Mouse (Mus musculus) stomach, postnatal 0 days (tissue): ENCODE data around the gene Tdo2. TPM values are rescaled to one million over a fixed set of nuclear protein-coding genes. Genes with fewer than 3 reads are reported as not detected.
A peak's percentile ranks its signal among the peaks of the same experiment; 100 is the strongest.

Source experiments
- ATAC-seq: fragments of 200-750 bp; cut with Nextera tagmentation; 2 replicates; pipeline ENCODE4 v1.8.0; 2017; ENCODE audit not compliant: low FRiP score, low TSS enrichment
- DNase-seq: peaks from one replicate; pipeline ENCODE4 v3.0.0-alpha.2; 2016; ENCODE audit warnings: low spot score
- H3K27ac ChIP-seq: fragments of 300-500 bp; sonication (generic); replicated peaks from 2 replicates; pipeline ENCODE4 v1.5.1; 2014; ENCODE audit warnings: mild to moderate bottlenecking, control low read depth
- H3K27me3 ChIP-seq: fragments of 300-500 bp; sonication (generic); 2 replicates; pipeline ENCODE4 v1.6.1; 2014; ENCODE audit warnings: low read length; ENCODE audit not compliant: control insufficient read depth, insufficient read depth
- H3K36me3 ChIP-seq: fragments of 300-500 bp; sonication (generic); 2 replicates; pipeline ENCODE4 v1.6.1; 2014; ENCODE audit warnings: low read length, mixed read lengths; ENCODE audit not compliant: control insufficient read depth, insufficient read depth
- H3K4me1 ChIP-seq: fragments of 300-500 bp; sonication (generic); replicated peaks from 2 replicates; pipeline ENCODE4 v1.6.1; 2014; ENCODE audit warnings: antibody characterized with exemption; ENCODE audit not compliant: control insufficient read depth, insufficient read depth
- H3K4me2 ChIP-seq: fragments of 300-500 bp; sonication (generic); replicated peaks from 2 replicates; pipeline ENCODE4 v1.6.1; 2014; ENCODE audit warnings: low read depth, mild to moderate bottlenecking, control low read depth, moderate library complexity
- H3K4me3 ChIP-seq: fragments of 300-500 bp; sonication (generic); 2 replicates; pipeline ENCODE4 v1.5.1; 2014; ENCODE audit warnings: low read depth, low read length, control low read depth
- H3K9ac ChIP-seq: fragments of 300-500 bp; sonication (generic); 2 replicates; pipeline ENCODE4 v1.6.1; 2014; ENCODE audit warnings: mild to moderate bottlenecking, low read length, control low read depth, mixed read lengths
- H3K9me3 ChIP-seq: fragments of 300-500 bp; sonication (generic); 2 replicates; pipeline ENCODE4 v1.6.1; 2016; ENCODE audit warnings: low read length; ENCODE audit not compliant: control insufficient read depth
- CTCF ChIP-seq: IDR thresholded peaks from 2 replicates; pipeline ENCODE4 v1.5.1; 2016; ENCODE audit warnings: antibody characterized with exemption, low read depth, mild to moderate bottlenecking, moderate library complexity
- EP300 ChIP-seq: optimal IDR thresholded peaks from 2 replicates; pipeline ENCODE3; 2016; ENCODE audit warnings: antibody characterized with exemption
- WGBS: fragments of 180-500 bp; shearing (Covaris S2); extraction: QIAGEN DNeasy Blood & Tissue Kit; methylation state at CpG from one replicate; pipeline ENCODE4 v1.1.7; 2014; 5-methylcytosine and 5-hydroxymethylcytosine counted together
- polyA plus RNA-seq: library from polyadenylated mRNA; unstranded; fragments of >200 nt; fragmentation: Nextera tagmentation; extraction: Ambion mirVana; gene quantifications from 2 replicates; pipeline ENCODE4 v1.2.1, GENCODE M21; 2015

The Tdo2 gene
- polyA plus RNA-seq, 1 experiment from 2014 or later, result 2.8 TPM

GRCm38 (mm10) chr3:81961336-81961735 lies 14.7 kb downstream of the Tdo2 start:
- 81% methylated on average over 5 of the region's 5 CpGs for WGBS
- Histone ChIP-seq H3K9ac (no peak overlapping the region), H3K36me3 (no peaks in the 10 kb centered on the region), H3K4me2 (no peak overlapping the region), H3K4me3 (no peak overlapping the region), H3K27me3 (no peaks in the 10 kb centered on the region), H3K27ac (no peak overlapping the region), H3K4me1 (no peaks in the 10 kb centered on the region), H3K9me3 (no peaks in the 10 kb centered on the region)
- no peak for ATAC-seq
- no peak for DNase-seq
- no peak for TF ChIP-seq CTCF

DNA sequence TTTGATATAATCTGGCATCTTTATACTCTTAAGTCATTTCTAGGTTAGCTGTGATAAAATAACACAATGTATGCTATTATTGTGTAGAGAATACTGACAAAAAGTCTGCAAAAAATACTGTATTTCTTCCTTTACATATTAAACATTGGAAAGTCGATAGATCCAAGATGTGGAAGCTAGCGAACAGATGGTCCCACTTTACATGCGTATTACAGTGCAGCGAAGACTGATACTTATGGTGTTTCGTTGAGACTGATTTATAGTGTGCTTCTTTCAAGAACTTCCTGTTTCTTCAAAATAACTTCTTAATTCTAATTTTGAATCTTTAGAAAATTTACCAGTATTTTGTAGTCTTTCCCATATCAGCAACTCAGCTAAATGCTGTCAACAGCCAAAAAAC lies 18.5 kb downstream of the Tdo2 start:
- H3K4me1 ChIP-seq, result no peaks in the 10 kb centered on the region
- no peaks in the 10 kb centered on the region for H3K9me3 ChIP-seq
- H3K27ac ChIP-seq, result no peak overlapping the region
- no peaks in the 10 kb centered on the region for H3K36me3 ChIP-seq
- DNase-seq (no peak), ATAC-seq (no peak)
- H3K27me3 ChIP-seq, result no peaks in the 10 kb centered on the region
- WGBS, result 91% methylated on average over 5 of the region's 5 CpGs
- H3K9ac ChIP-seq, result no peak overlapping the region
- TF ChIP-seq CTCF (no peak), EP300 (no peak)
- H3K4me2 ChIP-seq, result no peak overlapping the region
- H3K4me3 ChIP-seq, result no peak overlapping the region

GRCm38 (mm10) chr3:81951785-81952184 lies 24.2 kb downstream of the Tdo2 start:
- ATAC-seq, result no peak
- H3K9me3 ChIP-seq, result no peaks in the 10 kb centered on the region
- TF ChIP-seq EP300 (no peak), CTCF (no peak)
- 65% methylated on average over 2 of the region's 2 CpGs for WGBS
- H3K27ac ChIP-seq, result no peak overlapping the region
- no peak for DNase-seq
- no peak overlapping the region for H3K9ac ChIP-seq
- no peak overlapping the region for H3K4me2 ChIP-seq
- no peaks in the 10 kb centered on the region for H3K27me3 ChIP-seq
- no peaks in the 10 kb centered on the region for H3K4me1 ChIP-seq
- H3K4me3 ChIP-seq, result no peak overlapping the region
- H3K36me3 ChIP-seq, result no peaks in the 10 kb centered on the region

DNA sequence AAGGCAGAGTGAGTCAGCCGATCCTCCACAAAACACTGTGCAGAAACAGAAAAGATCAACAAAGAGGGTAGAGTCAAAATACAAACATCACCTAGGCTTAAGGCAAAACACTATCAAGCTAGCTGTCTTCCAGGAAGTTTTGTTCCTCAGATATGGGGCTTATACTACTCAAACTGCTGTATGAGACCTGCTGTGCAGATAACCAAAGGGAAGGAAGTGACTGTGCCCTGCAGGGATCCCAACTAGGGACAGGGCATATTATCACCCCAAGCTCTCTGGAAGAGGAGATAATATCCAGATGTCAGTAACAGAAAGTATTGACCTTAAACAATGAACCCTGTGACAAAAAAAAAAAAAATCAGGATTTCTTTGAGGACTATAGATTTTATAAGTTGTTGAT lies 27.0 kb downstream of the Tdo2 start:
- no peak overlapping the region for H3K4me3 ChIP-seq
- no peak for DNase-seq
- H3K4me1 ChIP-seq, result no peaks in the 10 kb centered on the region
- no peak overlapping the region for H3K4me2 ChIP-seq
- no peaks in the 10 kb centered on the region for H3K27me3 ChIP-seq
- WGBS, result 71% methylated on average over 1 of the region's 1 CpGs
- H3K27ac ChIP-seq, result no peak overlapping the region
- H3K36me3 ChIP-seq, result no peaks in the 10 kb centered on the region
- TF ChIP-seq CTCF (no peak), EP300 (no peak)
- no peak overlapping the region for H3K9ac ChIP-seq
- no peaks in the 10 kb centered on the region for H3K9me3 ChIP-seq
- ATAC-seq, result no peak

GRCm38 (mm10) chr3:81944851-81945393 lies 31.1 kb downstream of the Tdo2 start:
- Histone ChIP-seq H3K4me2 (no peak overlapping the region), H3K36me3 (no peaks in the 10 kb centered on the region), H3K4me3 (no peak overlapping the region), H3K9me3 (no peaks in the 10 kb centered on the region), H3K27ac (no peak overlapping the region), H3K9ac (no peak overlapping the region), H3K27me3 (no peaks in the 10 kb centered on the region), H3K4me1 (no peaks in the 10 kb centered on the region)
- peak; percentile 93 for ATAC-seq
- peak; percentile 49 for DNase-seq
- 81% methylated on average over 7 of the region's 7 CpGs for WGBS
- no peak for TF ChIP-seq EP300
- no peak for TF ChIP-seq CTCF

GRCm38 (mm10) chr3:81943097-81943496 lies 32.9 kb downstream of the Tdo2 start:
- no peaks in the 10 kb centered on the region for H3K36me3 ChIP-seq
- H3K4me1 ChIP-seq, result no peaks in the 10 kb centered on the region
- 95% methylated on average over 3 of the region's 3 CpGs for WGBS
- H3K4me3 ChIP-seq, result no peak overlapping the region
- no peak overlapping the region for H3K27ac ChIP-seq
- no peaks in the 10 kb centered on the region for H3K27me3 ChIP-seq
- no peak overlapping the region for H3K9ac ChIP-seq
- DNase-seq (no peak), ATAC-seq (no peak)
- TF ChIP-seq CTCF, result no peak
- TF ChIP-seq EP300, result no peak
- H3K4me2 ChIP-seq, result no peak overlapping the region
- no peaks in the 10 kb centered on the region for H3K9me3 ChIP-seq
